Comparison of ENCODE assay signal across 27 mouse cellular contexts in genomic region chr19:44080920-44081319, GRCm38 (mm10). TPM values are rescaled to one million over a fixed set of nuclear protein-coding genes. Genes with fewer than 3 reads are reported as not detected.
DNase-seq lines count a peak whose midpoint lies in the region; ATAC-seq and TF ChIP-seq lines count a peak whose summit lies in the region.
"Had no signal": no experiment of that assay in that cellular context is flagged by ENCODE, and none has a peak within 500 bp of the region (broad histone marks: within the 10 kb centered on the region; RNA-seq: fewer than 3 reads in every experiment).

No protein-coding gene starts in this region.

- no peak overlapping the region for H3K4me2 ChIP-seq in midbrain, embryonic 11.5 days
- H3K4me2 ChIP-seq: embryonic facial prominence, embryonic 12.5 days; forebrain, embryonic 13.5 days; forebrain, embryonic 15.5 days had no signal

- 96% methylated on average over 2 of the region's 2 CpGs for WGBS in midbrain, embryonic 11.5 days
- 91% methylated on average over 2 of the region's 2 CpGs for WGBS in midbrain, embryonic 10.5 days

- no peak for DNase-seq in frontal cortex, postnatal 10 days (ENCODE audit: low spot score in 2 of 2)
- no peak for DNase-seq in layer of hippocampus, adult 2 months (ENCODE audit: low spot score in 2 of 2)
- no peak for DNase-seq in layer of hippocampus, postnatal 10 days (ENCODE audit: low spot score in 2 of 2)
- DNase-seq in midbrain, embryonic 11.5 days (ENCODE audit: low spot score, missing footprints) = peak; percentile 21
- no peak for DNase-seq in midbrain, embryonic 10.5 days (ENCODE audit: low spot score)
- no peak for DNase-seq in cerebellum, postnatal 14 days
- DNase-seq: adrenal gland, adult 8-10 months; adrenal gland, postnatal 14 days; adrenal gland, postnatal 36 days; B cell, adult 2 months; cerebellum, adult 11 months; cerebellum, adult 18-20 months; cerebellum, adult 8-10 months; cerebellum, adult 9-11 months; cerebellum, postnatal 25 days had no signal

- ATAC-seq in frontal cortex, adult (ENCODE audit: low TSS enrichment) = peak; percentile 90
- no peak for ATAC-seq in midbrain, embryonic 11.5 days (ENCODE audit: low FRiP score)
- ATAC-seq: activated CD4-positive, CD25-positive, alpha-beta regulatory T cell, adult 4 months; CD4-positive, CD25-positive, alpha-beta regulatory T cell, adult 4 months; forebrain, embryonic 13.5 days; forebrain, embryonic 15.5 days; Patski had no signal

- no peak for TF ChIP-seq CTCF in layer of hippocampus, adult 2 months (conservative IDR thresholded peaks at IDR 0.05)

- no peak overlapping the region for H3K9ac ChIP-seq in midbrain, embryonic 11.5 days (ENCODE audit: low read length)
- H3K9ac ChIP-seq: embryonic facial prominence, embryonic 12.5 days; forebrain, embryonic 13.5 days; forebrain, embryonic 15.5 days had no signal

- peaks cover 7% of the 10 kb centered on the region; the same call in 1 of the 2 replicates for H3K36me3 ChIP-seq in midbrain, embryonic 11.5 days (ENCODE audit: control insufficient read depth, insufficient read depth, low read length)
- H3K36me3 ChIP-seq in midbrain, embryonic 10.5 days = peaks cover 92% of the 10 kb centered on the region

- H3K9me3 ChIP-seq in midbrain, embryonic 11.5 days (ENCODE audit: control insufficient read depth, low read length) = no peaks in the 10 kb centered on the region
- H3K9me3 ChIP-seq in midbrain, embryonic 10.5 days (replicated peaks) = no peaks in the 10 kb centered on the region
- H3K9me3 ChIP-seq: embryonic facial prominence, embryonic 10.5 days; embryonic facial prominence, embryonic 12.5 days; forebrain, embryonic 13.5 days; forebrain, embryonic 15.5 days; G1E had no signal

- peaks cover 2% of the 10 kb centered on the region; the same call in 1 of the 2 replicates for H3K4me1 ChIP-seq in midbrain, embryonic 11.5 days (ENCODE audit: control insufficient read depth, insufficient read depth, low read length)
- H3K4me1 ChIP-seq in midbrain, embryonic 10.5 days = peaks cover 8% of the 10 kb centered on the region
- H3K4me1 ChIP-seq: embryonic facial prominence, embryonic 12.5 days; forebrain, embryonic 13.5 days; forebrain, embryonic 15.5 days had no signal

- peak overlapping the region; percentile 25 for H3K27ac ChIP-seq in layer of hippocampus, adult 2 months
- H3K27ac ChIP-seq in midbrain, embryonic 11.5 days (ENCODE audit: low read depth, low read length) = no peak overlapping the region
- H3K27ac ChIP-seq in midbrain, embryonic 10.5 days (replicated peaks) = no peak overlapping the region
- H3K27ac ChIP-seq: embryonic facial prominence, embryonic 10.5 days; embryonic facial prominence, embryonic 12.5 days; forebrain, embryonic 13.5 days; forebrain, embryonic 15.5 days had no signal

- H3K27me3 ChIP-seq in midbrain, embryonic 11.5 days (ENCODE audit: control insufficient read depth, insufficient read depth, low read length) = no peaks in the 10 kb centered on the region
- no peaks in the 10 kb centered on the region for H3K27me3 ChIP-seq in midbrain, embryonic 10.5 days (ENCODE audit: low read depth, poor library complexity, severe bottlenecking)
- H3K27me3 ChIP-seq: CH12.LX; embryonic facial prominence, embryonic 12.5 days; forebrain, embryonic 13.5 days; forebrain, embryonic 15.5 days; Patski had no signal

- H3K4me3 ChIP-seq in layer of hippocampus, adult 2 months = no peak overlapping the region
- no peak overlapping the region for H3K4me3 ChIP-seq in midbrain, embryonic 11.5 days (ENCODE audit: low read depth, low read length)
- H3K4me3 ChIP-seq in midbrain, embryonic 10.5 days = no peak overlapping the region
- H3K4me3 ChIP-seq: embryonic facial prominence, embryonic 10.5 days; embryonic facial prominence, embryonic 12.5 days; forebrain, embryonic 13.5 days; forebrain, embryonic 15.5 days had no signal

RNA-seq across cellular contexts. Expression of gene Erlin1, which starts 11.3 kb away (rescaled TPM):
- total RNA-seq in layer of hippocampus, adult 2 months (2021) = 10 to 100 TPM; 17.8 to 20.4 TPM
- 10 to 100 TPM; 19.2 to 20.0 TPM for total RNA-seq in layer of hippocampus, postnatal 10 days (2021)
- 20.0 and 20.5 TPM in 2 replicates for polyA plus RNA-seq in midbrain, embryonic 11.5 days (2014; fragmentation: Nextera tagmentation; extraction: Ambion mirVana)
- polyA plus RNA-seq in midbrain, embryonic 10.5 days (2016; fragmentation: Nextera tagmentation; extraction: Ambion mirVana) = 22.2 and 23.6 TPM in 2 replicates

RNA-seq across cellular contexts. Expression of gene Chuk, which starts 26.4 kb away (rescaled TPM):
- 10 to 100 TPM; 47.1 to 58.0 TPM for total RNA-seq in layer of hippocampus, adult 2 months (2021)
- 10 to 100 TPM; 43.6 to 52.9 TPM for total RNA-seq in layer of hippocampus, postnatal 10 days (2021)
- polyA plus RNA-seq in midbrain, embryonic 11.5 days (2014; fragmentation: Nextera tagmentation; extraction: Ambion mirVana) = 53.9 and 58.7 TPM in 2 replicates
- 47.8 and 51.2 TPM in 2 replicates for polyA plus RNA-seq in midbrain, embryonic 10.5 days (2016; fragmentation: Nextera tagmentation; extraction: Ambion mirVana)

RNA-seq across cellular contexts. Expression of gene Cyp2c23, which starts 51.9 kb away (rescaled TPM):
- not detected for total RNA-seq in layer of hippocampus, adult 2 months (2021)
- total RNA-seq in layer of hippocampus, postnatal 10 days (2021) = not detected
- polyA plus RNA-seq in midbrain, embryonic 11.5 days (2014; fragmentation: Nextera tagmentation; extraction: Ambion mirVana) = not detected in 2 replicates
- not detected in 2 replicates for polyA plus RNA-seq in midbrain, embryonic 10.5 days (2016; fragmentation: Nextera tagmentation; extraction: Ambion mirVana)
- polyA plus RNA-seq: activated CD4-positive, CD25-positive, alpha-beta regulatory T cell, adult 4 months; CD4-positive, CD25-positive, alpha-beta regulatory T cell, adult 4 months; embryonic facial prominence, embryonic 10.5 days; embryonic facial prominence, embryonic 12.5 days; embryonic facial prominence, embryonic 14.5 days; forebrain, embryonic 11.5 days; forebrain, embryonic 13.5 days; forebrain, embryonic 15.5 days; G1E had no signal

RNA-seq across cellular contexts. Expression of gene Cwf19l1, which starts 54.8 kb away (rescaled TPM):
- total RNA-seq in layer of hippocampus, adult 2 months (2021) = 10 to 100 TPM; 18.0 to 19.4 TPM
- total RNA-seq in layer of hippocampus, postnatal 10 days (2021) = 10 to 100 TPM; 18.9 to 21.3 TPM
- 42.2 and 53.3 TPM in 2 replicates for polyA plus RNA-seq in midbrain, embryonic 11.5 days (2014; fragmentation: Nextera tagmentation; extraction: Ambion mirVana)
- polyA plus RNA-seq in midbrain, embryonic 10.5 days (2016; fragmentation: Nextera tagmentation; extraction: Ambion mirVana) = 38.9 and 42.1 TPM in 2 replicates
